Mouse (Mus musculus): ENCODE data around the gene Mapt. TPM values are rescaled to one million over a fixed set of nuclear protein-coding genes. Genes with fewer than 3 reads are reported as not detected.

Mapt gene
- 49.8 and 53.4 TPM in 2 replicates for polyA plus RNA-seq (2012; rRNA removed)

GRCm38 (mm10) chr11:104231041-104231911 lies at the start of gene Mapt:
Mapt (plus strand) TSS chr11:104231390.
- H3K27ac ChIP-seq (ENCODE audit: insufficient read depth, low read depth, low read length): peak within 1 kb of the TSS; percentile 87
- no peaks in the 10 kb centered on the region for H3K36me3 ChIP-seq (ENCODE audit: control insufficient read depth, insufficient read depth, low read length)
- peak within 1 kb of the TSS; percentile 78 for H3K4me3 ChIP-seq (ENCODE audit: insufficient read depth, low read depth, low read length)
- peak; percentile 90 for DNase-seq
- H3K27me3 ChIP-seq (replicated peaks; ENCODE audit: control insufficient read depth, insufficient read depth, low read length): no peaks in the 10 kb centered on the region
- TF ChIP-seq CTCF (conservative IDR thresholded peaks at IDR 0.05; ENCODE audit: insufficient read depth, insufficient read length, low read depth, low read length): peak; percentile 81
- no peak for TF ChIP-seq POLR2A (IDR thresholded peaks at IDR 0.05; ENCODE audit: low read depth, low read length)
- peaks cover 20% of the 10 kb centered on the region; the same call in 1 of the 2 replicates for H3K4me1 ChIP-seq (ENCODE audit: control insufficient read depth, insufficient read depth, low read length)
- under 1% methylated on average over 66 of the region's 94 CpGs for WGBS

- H3K4me1 ChIP-seq (ENCODE audit: control insufficient read depth, insufficient read depth, low read length): no peaks in the 10 kb centered on the region
- no peak overlapping the region for H3K27ac ChIP-seq (ENCODE audit: insufficient read depth, low read depth, low read length)
- no peak for TF ChIP-seq POLR2A (IDR thresholded peaks at IDR 0.05; ENCODE audit: low read depth, low read length)
- TF ChIP-seq CTCF (conservative IDR thresholded peaks at IDR 0.05; ENCODE audit: insufficient read depth, insufficient read length, low read depth, low read length): no peak
- no peak overlapping the region for H3K4me3 ChIP-seq (ENCODE audit: insufficient read depth, low read depth, low read length)
- 72% methylated on average over 3 of the region's 3 CpGs for WGBS
- no peak for DNase-seq
- H3K27me3 ChIP-seq (replicated peaks; ENCODE audit: control insufficient read depth, insufficient read depth, low read length): no peaks in the 10 kb centered on the region
- no peaks in the 10 kb centered on the region for H3K36me3 ChIP-seq (ENCODE audit: control insufficient read depth, insufficient read depth, low read length)
Measured at GRCm38 (mm10) chr11:104182141-104182540, 49.0 kb upstream of the Mapt start.

GRCm38 (mm10) chr11:104186135-104186836 lies 44.9 kb upstream of the Mapt start, which contains the start of gene Sppl2c:
Sppl2c (plus strand) TSS chr11:104186327.
- 61% methylated on average over 13 of the region's 13 CpGs for WGBS

GRCm38 (mm10) chr11:104186837-104187150 lies 44.4 kb upstream of the Mapt start:
- Histone ChIP-seq H3K36me3 (ENCODE audit: control insufficient read depth, insufficient read depth, low read length) (no peaks in the 10 kb centered on the region), H3K4me1 (ENCODE audit: control insufficient read depth, insufficient read depth, low read length) (no peaks in the 10 kb centered on the region), H3K27ac (ENCODE audit: insufficient read depth, low read depth, low read length) (no peak overlapping the region), H3K27me3 (replicated peaks; ENCODE audit: control insufficient read depth, insufficient read depth, low read length) (no peaks in the 10 kb centered on the region), H3K4me3 (ENCODE audit: insufficient read depth, low read depth, low read length) (no peak overlapping the region)
- DNase-seq: no peak
- WGBS: 90% methylated on average over 9 of the region's 9 CpGs
- no peak for TF ChIP-seq POLR2A (IDR thresholded peaks at IDR 0.05; ENCODE audit: low read depth, low read length)

More at GRCm38 (mm10) chr11:104186135-104186836, 44.9 kb upstream of the Mapt start, which contains the start of gene Sppl2c:
- H3K27ac ChIP-seq (ENCODE audit: insufficient read depth, low read depth, low read length): no peak within 1 kb of the TSS
- H3K36me3 ChIP-seq (ENCODE audit: control insufficient read depth, insufficient read depth, low read length): no peaks in the 10 kb centered on the region
- no peak for TF ChIP-seq POLR2A (IDR thresholded peaks at IDR 0.05; ENCODE audit: low read depth, low read length)
- TF ChIP-seq CTCF (conservative IDR thresholded peaks at IDR 0.05; ENCODE audit: insufficient read depth, insufficient read length, low read depth, low read length): no peak
- H3K27me3 ChIP-seq (replicated peaks; ENCODE audit: control insufficient read depth, insufficient read depth, low read length): no peaks in the 10 kb centered on the region
- H3K4me3 ChIP-seq (ENCODE audit: insufficient read depth, low read depth, low read length): no peak within 1 kb of the TSS
- DNase-seq: no peak
- H3K4me1 ChIP-seq (ENCODE audit: control insufficient read depth, insufficient read depth, low read length): no peaks in the 10 kb centered on the region

GRCm38 (mm10) chr11:104187766-104188165 lies 43.4 kb upstream of the Mapt start:
- DNase-seq: no peak
- WGBS: 90% methylated on average over 10 of the region's 10 CpGs

GRCm38 (mm10) chr11:104190008-104190407 lies 41.2 kb upstream of the Mapt start:
- DNase-seq: peak; percentile 17
- no peak overlapping the region for H3K4me3 ChIP-seq (ENCODE audit: insufficient read depth, low read depth, low read length)
- WGBS: 48% methylated on average over 2 of the region's 2 CpGs

More at GRCm38 (mm10) chr11:104187766-104188165, 43.4 kb upstream of the Mapt start:
- H3K27ac ChIP-seq (ENCODE audit: insufficient read depth, low read depth, low read length): no peak overlapping the region
- H3K4me1 ChIP-seq (ENCODE audit: control insufficient read depth, insufficient read depth, low read length): no peaks in the 10 kb centered on the region
- TF ChIP-seq POLR2A (IDR thresholded peaks at IDR 0.05; ENCODE audit: low read depth, low read length) (no peak), CTCF (conservative IDR thresholded peaks at IDR 0.05; ENCODE audit: insufficient read depth, insufficient read length, low read depth, low read length) (no peak)
- H3K27me3 ChIP-seq (replicated peaks; ENCODE audit: control insufficient read depth, insufficient read depth, low read length): no peaks in the 10 kb centered on the region
- no peaks in the 10 kb centered on the region for H3K36me3 ChIP-seq (ENCODE audit: control insufficient read depth, insufficient read depth, low read length)
- H3K4me3 ChIP-seq (ENCODE audit: insufficient read depth, low read depth, low read length): no peak overlapping the region

GRCm38 (mm10) chr11:104195382-104195781 lies 35.8 kb upstream of the Mapt start:
- no peak for DNase-seq
- 69% methylated on average over 11 of the region's 11 CpGs for WGBS

More at GRCm38 (mm10) chr11:104190008-104190407, 41.2 kb upstream of the Mapt start:
- Histone ChIP-seq H3K4me1 (ENCODE audit: control insufficient read depth, insufficient read depth, low read length) (no peaks in the 10 kb centered on the region), H3K27me3 (replicated peaks; ENCODE audit: control insufficient read depth, insufficient read depth, low read length) (no peaks in the 10 kb centered on the region), H3K36me3 (ENCODE audit: control insufficient read depth, insufficient read depth, low read length) (no peaks in the 10 kb centered on the region), H3K27ac (ENCODE audit: insufficient read depth, low read depth, low read length) (no peak overlapping the region)
- TF ChIP-seq CTCF (conservative IDR thresholded peaks at IDR 0.05; ENCODE audit: insufficient read depth, insufficient read length, low read depth, low read length) (no peak), POLR2A (IDR thresholded peaks at IDR 0.05; ENCODE audit: low read depth, low read length) (no peak)

More at GRCm38 (mm10) chr11:104195382-104195781, 35.8 kb upstream of the Mapt start:
- Histone ChIP-seq H3K27ac (ENCODE audit: insufficient read depth, low read depth, low read length) (no peak overlapping the region), H3K4me1 (ENCODE audit: control insufficient read depth, insufficient read depth, low read length) (no peaks in the 10 kb centered on the region), H3K27me3 (replicated peaks; ENCODE audit: control insufficient read depth, insufficient read depth, low read length) (no peaks in the 10 kb centered on the region), H3K4me3 (ENCODE audit: insufficient read depth, low read depth, low read length) (no peak overlapping the region), H3K36me3 (ENCODE audit: control insufficient read depth, insufficient read depth, low read length) (no peaks in the 10 kb centered on the region)
- no peak for TF ChIP-seq POLR2A (IDR thresholded peaks at IDR 0.05; ENCODE audit: low read depth, low read length)
- TF ChIP-seq CTCF (conservative IDR thresholded peaks at IDR 0.05; ENCODE audit: insufficient read depth, insufficient read length, low read depth, low read length): no peak
